Mouse (Mus musculus) heart, postnatal 0 days (tissue): ENCODE results near the gene Itsn2.

Experiments used
- CTCF ChIP-seq: IDR thresholded peaks from 2 replicates; pipeline ENCODE4 v1.5.1; 2016; ENCODE audit warnings: antibody characterized with exemption, control low read depth, low read depth
- EP300 ChIP-seq: IDR thresholded peaks from 2 replicates; pipeline ENCODE4 v1.6.1; 2016; ENCODE audit warnings: antibody characterized with exemption, low read depth

DNA sequence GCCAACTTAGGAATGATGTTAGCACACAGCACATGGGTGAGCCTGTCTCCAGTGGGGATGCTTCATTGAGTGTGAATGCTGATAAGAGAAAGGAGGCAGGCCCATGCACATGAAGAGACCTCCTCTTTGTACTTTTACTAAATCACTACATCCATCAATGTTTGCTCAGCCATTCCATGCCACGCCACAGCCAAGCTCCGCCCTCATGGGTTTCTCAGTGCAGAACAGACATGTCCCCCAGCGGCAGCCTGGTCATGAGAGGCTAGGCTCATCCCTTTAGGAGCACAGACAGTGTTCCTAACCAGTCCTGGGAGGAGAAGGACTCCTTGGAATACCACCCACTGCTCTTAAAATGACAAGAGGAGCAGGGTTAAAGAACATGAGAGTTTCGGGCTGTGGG lies 139.2 kb downstream of the Itsn2 start:
- TF ChIP-seq CTCF, result no peak
- no peak for TF ChIP-seq EP300
